In genomic region chr5:50706945-50707663, GRCm38 (mm10) we compare ENCODE assay signal across 32 mouse cellular contexts.
"Had no signal": no experiment of that assay in that cellular context is flagged by ENCODE, and none has a peak within 500 bp of the region (broad histone marks: within the 10 kb centered on the region; RNA-seq: fewer than 3 reads in every experiment).

No protein-coding gene starts in this region.

- H3K9ac ChIP-seq: heart, embryonic 12.5 days; heart, embryonic 13.5 days; heart, embryonic 15.5 days; hindbrain, embryonic 12.5 days; hindbrain, embryonic 13.5 days; hindbrain, embryonic 14.5 days; hindbrain, embryonic 15.5 days; intestine, embryonic 15.5 days; kidney, embryonic 15.5 days had no signal

- H3K27ac ChIP-seq: heart, embryonic 10.5 days; heart, embryonic 13.5 days; heart, embryonic 15.5 days; hindbrain, embryonic 10.5 days; hindbrain, embryonic 12.5 days; hindbrain, embryonic 13.5 days; hindbrain, embryonic 14.5 days; hindbrain, embryonic 15.5 days; hindbrain, postnatal 0 days; intestine, embryonic 15.5 days; kidney, embryonic 15.5 days; kidney, postnatal 0 days; layer of hippocampus, adult 2 months; left cerebral cortex, adult 2 months had no signal

- H3K9me3 ChIP-seq: heart, embryonic 10.5 days; heart, embryonic 12.5 days; heart, embryonic 13.5 days; heart, embryonic 15.5 days; hindbrain, embryonic 10.5 days; hindbrain, embryonic 12.5 days; hindbrain, embryonic 13.5 days; hindbrain, embryonic 15.5 days; intestine, embryonic 15.5 days; kidney, embryonic 15.5 days had no signal

- H3K36me3 ChIP-seq: heart, embryonic 10.5 days; heart, embryonic 12.5 days; heart, embryonic 13.5 days; heart, embryonic 15.5 days; hindbrain, embryonic 10.5 days; hindbrain, embryonic 12.5 days; hindbrain, embryonic 13.5 days; hindbrain, embryonic 15.5 days; intestine, embryonic 15.5 days; kidney, embryonic 15.5 days had no signal

- H3K27me3 ChIP-seq: heart, embryonic 12.5 days; heart, embryonic 13.5 days; heart, embryonic 15.5 days; hindbrain, embryonic 12.5 days; hindbrain, embryonic 13.5 days; hindbrain, embryonic 15.5 days; intestine, embryonic 15.5 days; kidney, embryonic 15.5 days had no signal

- H3K4me1 ChIP-seq: heart, embryonic 10.5 days; heart, embryonic 12.5 days; heart, embryonic 13.5 days; heart, embryonic 15.5 days; hindbrain, embryonic 10.5 days; hindbrain, embryonic 12.5 days; hindbrain, embryonic 13.5 days; hindbrain, embryonic 15.5 days; intestine, embryonic 15.5 days; kidney, embryonic 15.5 days had no signal

- DNase-seq: heart, postnatal 10 days; heart, postnatal 14 days; heart, postnatal 36 days; heart, postnatal 4 days; kidney, adult 11 months; kidney, adult 18-20 months; kidney, adult 2 months; kidney, adult 8-10 months; kidney, adult 9 months; kidney, postnatal 10 days; kidney, postnatal 14 days; kidney, postnatal 25 days; kidney, postnatal 36 days; kidney, postnatal 4 days; layer of hippocampus, adult 9-11 months; layer of hippocampus, postnatal 36 days had no signal

- H3K4me3 ChIP-seq: heart, embryonic 10.5 days; heart, embryonic 12.5 days; heart, embryonic 13.5 days; heart, embryonic 15.5 days; hindbrain, embryonic 10.5 days; hindbrain, embryonic 12.5 days; hindbrain, embryonic 13.5 days; hindbrain, embryonic 15.5 days; intestine, embryonic 15.5 days; kidney, embryonic 15.5 days; layer of hippocampus, adult 2 months; left cerebral cortex, adult 2 months had no signal

- H3K4me2 ChIP-seq: heart, embryonic 11.5 days; heart, embryonic 12.5 days; heart, embryonic 13.5 days; heart, embryonic 15.5 days; hindbrain, embryonic 12.5 days; hindbrain, embryonic 13.5 days; hindbrain, embryonic 14.5 days; hindbrain, embryonic 15.5 days; intestine, embryonic 15.5 days; kidney, embryonic 15.5 days had no signal
